Mouse (Mus musculus): ENCODE data around the gene Ppp6c.

The Ppp6c gene

DNA sequence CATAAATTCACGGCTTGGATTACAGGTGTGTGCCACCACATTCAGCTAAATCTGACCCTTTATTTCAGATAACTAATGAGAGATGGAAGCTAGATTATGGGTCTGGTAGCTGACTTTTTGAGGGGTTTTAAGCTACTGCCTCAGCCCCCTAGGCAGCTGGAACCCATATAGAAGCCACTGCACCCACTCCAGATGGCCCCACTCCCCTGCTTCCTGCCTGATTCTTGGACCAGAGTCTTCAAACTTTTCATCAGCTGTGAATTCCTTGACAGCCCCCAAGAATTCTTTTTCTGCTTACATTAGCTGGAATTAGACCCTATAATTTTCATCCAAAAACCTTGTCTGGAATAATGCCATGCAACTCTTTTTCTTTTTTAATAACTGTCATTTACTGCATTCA is 79.8 kb downstream of the Ppp6c start:
- intact Hi-C loops (cut with DNase I) = no loop called here
